Comparison of ENCODE assay signal across 30 mouse cellular contexts in genomic region chr16:91802461-91803062, GRCm38 (mm10).
A peak's percentile ranks its signal among the peaks of the same experiment; 100 is the strongest.
DNase-seq lines count a peak whose midpoint lies in the region; ATAC-seq and TF ChIP-seq lines count a peak whose summit lies in the region.
"Had no signal": no experiment of that assay in that cellular context is flagged by ENCODE, and none has a peak within 500 bp of the region (broad histone marks: within the 10 kb centered on the region; RNA-seq: fewer than 3 reads in every experiment).

No protein-coding gene starts in this region.

- no peak overlapping the region for H3K4me3 ChIP-seq in embryonic facial prominence, embryonic 11.5 days (ENCODE audit: low read depth, low read length)
- no peak overlapping the region for H3K4me3 ChIP-seq in embryonic facial prominence, embryonic 10.5 days
- no peak overlapping the region for H3K4me3 ChIP-seq in limb, embryonic 12.5 days (replicated peaks)
- H3K4me3 ChIP-seq in limb, embryonic 10.5 days = no peak overlapping the region
- no peak overlapping the region for H3K4me3 ChIP-seq in limb, embryonic 14.5 days (replicated peaks; ENCODE audit: low read length)
- H3K4me3 ChIP-seq in midbrain, embryonic 11.5 days (ENCODE audit: low read depth, low read length) = no peak overlapping the region
- H3K4me3 ChIP-seq: embryonic facial prominence, embryonic 15.5 days; forebrain, embryonic 15.5 days; heart, embryonic 12.5 days; hindbrain, embryonic 12.5 days; limb, embryonic 15.5 days; lung, embryonic 15.5 days; myocyte; neural tube, embryonic 13.5 days had no signal

- WGBS in embryonic facial prominence, embryonic 11.5 days = 63% methylated on average over 5 of the region's 5 CpGs
- 66% methylated on average over 5 of the region's 5 CpGs for WGBS in embryonic facial prominence, embryonic 10.5 days
- 36% methylated on average over 5 of the region's 5 CpGs for WGBS in limb, embryonic 12.5 days
- WGBS in limb, embryonic 10.5 days = 43% methylated on average over 5 of the region's 5 CpGs
- 31% methylated on average over 5 of the region's 5 CpGs for WGBS in limb, embryonic 14.5 days
- WGBS in midbrain, embryonic 11.5 days = 79% methylated on average over 5 of the region's 5 CpGs

- H3K27ac ChIP-seq in embryonic facial prominence, embryonic 11.5 days (replicated peaks; ENCODE audit: low read depth, low read length) = no peak overlapping the region
- no peak overlapping the region for H3K27ac ChIP-seq in embryonic facial prominence, embryonic 10.5 days (replicated peaks)
- H3K27ac ChIP-seq in limb, embryonic 12.5 days = no peak overlapping the region
- H3K27ac ChIP-seq in limb, embryonic 10.5 days = no peak overlapping the region
- no peak overlapping the region for H3K27ac ChIP-seq in limb, embryonic 14.5 days (replicated peaks; ENCODE audit: low read depth, low read length)
- no peak overlapping the region for H3K27ac ChIP-seq in midbrain, embryonic 11.5 days (ENCODE audit: low read depth, low read length)
- H3K27ac ChIP-seq: embryonic facial prominence, embryonic 15.5 days; forebrain, embryonic 15.5 days; hindbrain, embryonic 12.5 days; limb, embryonic 15.5 days; lung, embryonic 15.5 days; neural tube, embryonic 13.5 days; stomach, postnatal 0 days had no signal

- TF ChIP-seq POLR2A in limb, embryonic 14.5 days (IDR thresholded peaks at IDR 0.05; ENCODE audit: borderline replicate concordance, extremely low read depth, insufficient read depth, insufficient read length) = no peak

- H3K9ac ChIP-seq in embryonic facial prominence, embryonic 11.5 days (replicated peaks; ENCODE audit: low read length) = no peak overlapping the region
- H3K9ac ChIP-seq in limb, embryonic 12.5 days (replicated peaks) = no peak overlapping the region
- H3K9ac ChIP-seq in limb, embryonic 14.5 days (ENCODE audit: low read depth, low read length, severe bottlenecking) = no peak overlapping the region
- no peak overlapping the region for H3K9ac ChIP-seq in midbrain, embryonic 11.5 days (ENCODE audit: low read length)
- H3K9ac ChIP-seq: embryonic facial prominence, embryonic 15.5 days; forebrain, embryonic 15.5 days; heart, embryonic 12.5 days; hindbrain, embryonic 12.5 days; limb, embryonic 15.5 days; lung, embryonic 15.5 days; neural tube, embryonic 13.5 days had no signal

- peak; percentile 61 for DNase-seq in embryonic facial prominence, embryonic 11.5 days (ENCODE audit: low spot score)
- no peak for DNase-seq in embryonic facial prominence, embryonic 10.5 days (ENCODE audit: low spot score)
- no peak for DNase-seq in limb, embryonic 10.5 days (ENCODE audit: low spot score)
- DNase-seq in embryo, embryonic 10.5 days (ENCODE audit: low spot score) = peak; percentile 27
- peak; percentile 13 for DNase-seq in limb, embryonic 14.5 days (ENCODE audit: low spot score)
- no peak for DNase-seq in right cerebral cortex, postnatal 36 days (ENCODE audit: low spot score in 2 of 2)
- no peak for DNase-seq in midbrain, embryonic 11.5 days (ENCODE audit: low spot score, missing footprints)
- DNase-seq: adrenal gland, postnatal 36 days; cerebellum, adult 9-10 months; heart, adult 18-20 months; heart, postnatal 10 days; kidney, adult 9 months; kidney, postnatal 14 days; layer of hippocampus, postnatal 36 days; lung, postnatal 4 days; thymus, adult 2 months; thymus, postnatal 4 days had no signal

- no peaks in the 10 kb centered on the region for H3K27me3 ChIP-seq in embryonic facial prominence, embryonic 11.5 days (ENCODE audit: control insufficient read depth, insufficient read depth, low read length)
- H3K27me3 ChIP-seq in embryonic facial prominence, embryonic 10.5 days (replicated peaks; ENCODE audit: low read depth, poor library complexity, severe bottlenecking) = no peaks in the 10 kb centered on the region
- no peaks in the 10 kb centered on the region for H3K27me3 ChIP-seq in limb, embryonic 12.5 days
- no peaks in the 10 kb centered on the region for H3K27me3 ChIP-seq in limb, embryonic 10.5 days (ENCODE audit: low read depth, poor library complexity, severe bottlenecking)
- no peaks in the 10 kb centered on the region for H3K27me3 ChIP-seq in limb, embryonic 14.5 days (ENCODE audit: control insufficient read depth, insufficient read depth, low read length)
- no peaks in the 10 kb centered on the region for H3K27me3 ChIP-seq in midbrain, embryonic 11.5 days (ENCODE audit: control insufficient read depth, insufficient read depth, low read length)
- H3K27me3 ChIP-seq: embryonic facial prominence, embryonic 15.5 days; forebrain, embryonic 15.5 days; heart, embryonic 12.5 days; hindbrain, embryonic 12.5 days; limb, embryonic 15.5 days; lung, embryonic 15.5 days; neural tube, embryonic 13.5 days had no signal

- H3K9me3 ChIP-seq in embryonic facial prominence, embryonic 11.5 days (replicated peaks; ENCODE audit: control insufficient read depth, low read length) = no peaks in the 10 kb centered on the region
- no peaks in the 10 kb centered on the region for H3K9me3 ChIP-seq in embryonic facial prominence, embryonic 10.5 days
- H3K9me3 ChIP-seq in limb, embryonic 12.5 days = no peaks in the 10 kb centered on the region
- H3K9me3 ChIP-seq in limb, embryonic 10.5 days (replicated peaks) = no peaks in the 10 kb centered on the region
- no peaks in the 10 kb centered on the region for H3K9me3 ChIP-seq in limb, embryonic 14.5 days (ENCODE audit: control insufficient read depth, low read length)
- no peaks in the 10 kb centered on the region for H3K9me3 ChIP-seq in midbrain, embryonic 11.5 days (ENCODE audit: control insufficient read depth, low read length)
- H3K9me3 ChIP-seq: embryonic facial prominence, embryonic 15.5 days; forebrain, embryonic 15.5 days; heart, embryonic 12.5 days; hindbrain, embryonic 12.5 days; limb, embryonic 15.5 days; lung, embryonic 15.5 days; neural tube, embryonic 13.5 days had no signal

- H3K4me1 ChIP-seq in embryonic facial prominence, embryonic 11.5 days (ENCODE audit: control insufficient read depth, insufficient read depth, low read length) = no peaks in the 10 kb centered on the region
- peaks cover 14% of the 10 kb centered on the region for H3K4me1 ChIP-seq in embryonic facial prominence, embryonic 10.5 days
- H3K4me1 ChIP-seq in limb, embryonic 12.5 days (replicated peaks) = peaks cover 28% of the 10 kb centered on the region
- H3K4me1 ChIP-seq in limb, embryonic 10.5 days = peaks cover 17% of the 10 kb centered on the region
- H3K4me1 ChIP-seq in limb, embryonic 14.5 days (ENCODE audit: control insufficient read depth, insufficient read depth, low read length) = peaks cover 8% of the 10 kb centered on the region
- H3K4me1 ChIP-seq in midbrain, embryonic 11.5 days (ENCODE audit: control insufficient read depth, insufficient read depth, low read length) = no peaks in the 10 kb centered on the region
- H3K4me1 ChIP-seq: forebrain, embryonic 15.5 days; hindbrain, embryonic 12.5 days; lung, embryonic 15.5 days had no signal

- ATAC-seq in embryonic facial prominence, embryonic 11.5 days (replicated peaks; ENCODE audit: insufficient number of reproducible peaks, low FRiP score, low TSS enrichment, low read depth) = no peak
- peak; percentile 58 for ATAC-seq in limb, embryonic 12.5 days (ENCODE audit: insufficient number of reproducible peaks, insufficient read depth, low FRiP score, low TSS enrichment, low read depth)
- ATAC-seq in limb, embryonic 14.5 days (ENCODE audit: low FRiP score, low read depth) = no peak
- no peak for ATAC-seq in midbrain, embryonic 11.5 days (ENCODE audit: low FRiP score)
- ATAC-seq: CD4-positive, CD25-positive, alpha-beta regulatory T cell, adult 4 months; forebrain, embryonic 15.5 days; inflammation-experienced regulatory T-cells, adult 6 months; midbrain, embryonic 16.5 days had no signal

- H3K4me2 ChIP-seq in embryonic facial prominence, embryonic 11.5 days (ENCODE audit: low read depth, low read length) = no peak overlapping the region
- H3K4me2 ChIP-seq in limb, embryonic 12.5 days = no peak overlapping the region
- H3K4me2 ChIP-seq in limb, embryonic 14.5 days (replicated peaks; ENCODE audit: low read depth, low read length, severe bottlenecking) = no peak overlapping the region
- H3K4me2 ChIP-seq in midbrain, embryonic 11.5 days = no peak overlapping the region
- H3K4me2 ChIP-seq: embryonic facial prominence, embryonic 15.5 days; forebrain, embryonic 15.5 days; heart, embryonic 12.5 days; hindbrain, embryonic 12.5 days; limb, embryonic 15.5 days; lung, embryonic 15.5 days; neural tube, embryonic 13.5 days had no signal

- no peaks in the 10 kb centered on the region; the same call in 1 of the 2 replicates for H3K36me3 ChIP-seq in embryonic facial prominence, embryonic 11.5 days (replicated peaks; ENCODE audit: control insufficient read depth, insufficient read depth, low read depth, low read length)
- peaks cover 76% of the 10 kb centered on the region for H3K36me3 ChIP-seq in embryonic facial prominence, embryonic 10.5 days (replicated peaks)
- peaks cover 43% of the 10 kb centered on the region for H3K36me3 ChIP-seq in limb, embryonic 12.5 days
- peaks cover 65% of the 10 kb centered on the region for H3K36me3 ChIP-seq in limb, embryonic 10.5 days
- H3K36me3 ChIP-seq in limb, embryonic 14.5 days (ENCODE audit: control insufficient read depth, insufficient read depth, low read length) = peaks cover 24% of the 10 kb centered on the region
- peaks cover 5% of the 10 kb centered on the region; the same call in 1 of the 2 replicates for H3K36me3 ChIP-seq in midbrain, embryonic 11.5 days (ENCODE audit: control insufficient read depth, insufficient read depth, low read length)

Comparison
In these comparisons a context has a peak if more than half of its experiments do, and no peak if none do; other contexts are left out.
1. DNase-seq: peak in embryonic facial prominence, embryonic 11.5 days (single experiment), embryo, embryonic 10.5 days (single experiment) and limb, embryonic 14.5 days (single experiment); none in embryonic facial prominence, embryonic 10.5 days (single experiment), limb, embryonic 10.5 days (single experiment), right cerebral cortex, postnatal 36 days (0 of 2) and midbrain, embryonic 11.5 days (single experiment).